Comparison of ENCODE assay signal across 21 mouse cellular contexts in the genomic region with DNA sequence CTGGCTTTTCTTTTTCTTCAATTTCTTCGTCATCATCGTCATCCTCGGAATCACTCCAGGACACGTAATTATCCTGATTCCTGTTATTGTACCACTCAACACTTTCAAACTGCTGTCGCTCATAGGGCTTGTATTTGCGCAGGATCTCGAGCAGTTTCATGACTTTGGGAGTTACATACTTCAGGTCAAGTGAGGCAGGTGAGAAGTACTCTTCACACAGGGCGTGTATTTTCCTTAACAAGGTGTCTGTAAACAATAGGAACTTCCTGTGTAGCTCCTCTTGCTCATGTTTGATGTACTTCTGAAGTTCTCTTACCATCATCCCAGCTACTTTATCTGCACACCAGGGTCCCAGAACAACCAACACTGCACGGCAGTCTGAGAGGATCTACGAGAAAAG.
"Had no signal": no experiment of that assay in that cellular context is flagged by ENCODE, and none has a peak within 500 bp of the region (broad histone marks: within the 10 kb centered on the region; RNA-seq: fewer than 3 reads in every experiment).

No protein-coding gene starts in this region.

- ATAC-seq: liver, postnatal 0 days; midbrain, embryonic 13.5 days; midbrain, embryonic 15.5 days had no signal

- H3K27ac ChIP-seq: liver, embryonic 13.5 days; liver, embryonic 15.5 days; lung, embryonic 15.5 days; macrophage; midbrain, embryonic 13.5 days; midbrain, embryonic 15.5 days; neural tube, embryonic 13.5 days; neural tube, embryonic 15.5 days had no signal

- H3K27me3 ChIP-seq: liver, embryonic 13.5 days; liver, embryonic 15.5 days; lung, embryonic 15.5 days; megakaryocyte, embryonic 14.5 days; midbrain, embryonic 13.5 days; midbrain, embryonic 15.5 days; neural tube, embryonic 13.5 days; neural tube, embryonic 15.5 days had no signal

- H3K9me3 ChIP-seq: liver, embryonic 13.5 days; liver, embryonic 15.5 days; lung, embryonic 15.5 days; megakaryocyte, embryonic 14.5 days; midbrain, embryonic 13.5 days; midbrain, embryonic 15.5 days; neural tube, embryonic 13.5 days; neural tube, embryonic 15.5 days had no signal

- H3K4me2 ChIP-seq: liver, embryonic 11.5 days; liver, embryonic 13.5 days; liver, embryonic 15.5 days; lung, embryonic 15.5 days; midbrain, embryonic 11.5 days; midbrain, embryonic 13.5 days; midbrain, embryonic 15.5 days; neural tube, embryonic 13.5 days; neural tube, embryonic 15.5 days had no signal

- H3K9ac ChIP-seq: liver, embryonic 13.5 days; liver, embryonic 15.5 days; liver, postnatal 0 days; lung, embryonic 15.5 days; midbrain, embryonic 13.5 days; midbrain, embryonic 15.5 days; neural tube, embryonic 13.5 days; neural tube, embryonic 15.5 days had no signal

- H3K4me1 ChIP-seq: liver, embryonic 13.5 days; liver, embryonic 15.5 days; lung, embryonic 15.5 days; midbrain, embryonic 13.5 days; midbrain, embryonic 15.5 days had no signal

- DNase-seq: liver, embryonic 13.5 days; liver, postnatal 0 days; retina, postnatal 1 day; right cerebral cortex, adult 18-20 months; right cerebral cortex, postnatal 25 days; right cerebral cortex, postnatal 4 days; spleen, adult 18-20 months; thymus, adult 18-20 months; thymus, postnatal 14 days; thymus, postnatal 36 days had no signal

- H3K4me3 ChIP-seq: liver, embryonic 13.5 days; liver, embryonic 15.5 days; lung, embryonic 15.5 days; megakaryocyte, embryonic 14.5 days; midbrain, embryonic 13.5 days; midbrain, embryonic 15.5 days; myocyte; neural tube, embryonic 13.5 days; neural tube, embryonic 15.5 days had no signal
